Mouse (Mus musculus): ENCODE data around the gene Gm27027. TPM values are rescaled to one million over a fixed set of nuclear protein-coding genes. Genes with fewer than 3 reads are reported as not detected.

Gene Gm27027
- polyA plus RNA-seq, 1 experiment from 2014 or later = not detected

- WGBS = under 1% methylated on average over 31 of the region's 31 CpGs
- Histone ChIP-seq H3K9me3 (ENCODE audit: control insufficient read depth, low read length) (no peaks in the 10 kb centered on the region), H3K4me1 (replicated peaks; ENCODE audit: control insufficient read depth, insufficient read depth, low read length) (peaks cover 3% of the 10 kb centered on the region; the same call in 1 of the 2 replicates), H3K4me2 (replicated peaks; ENCODE audit: low read depth, low read length) (peak overlapping the region; percentile 99), H3K9ac (ENCODE audit: low read depth, low read length) (peak overlapping the region; percentile 58), H3K36me3 (ENCODE audit: control insufficient read depth, insufficient read depth, low read length) (no peaks in the 10 kb centered on the region), H3K27ac (ENCODE audit: low read depth, low read length) (no peak overlapping the region), H3K4me3 (ENCODE audit: low read depth, low read length) (peak overlapping the region; percentile 58), H3K27me3 (ENCODE audit: control insufficient read depth, insufficient read depth, low read length) (peaks cover 36% of the 10 kb centered on the region)
- peak; percentile 32 for ATAC-seq (ENCODE audit: low FRiP score)
- DNase-seq (ENCODE audit: low spot score) = no peak
Measured at GRCm38 (mm10) chr2:93955886-93956285, 40.3 kb downstream of the Gm27027 start.

GRCm38 (mm10) chr2:93954781-93955578, 41.2 kb downstream of the Gm27027 start:
- Histone ChIP-seq H3K9ac (ENCODE audit: low read depth, low read length) (peak overlapping the region; percentile 32; the same call in 1 of the 2 replicates), H3K27ac (ENCODE audit: low read depth, low read length) (no peak overlapping the region), H3K36me3 (ENCODE audit: control insufficient read depth, insufficient read depth, low read length) (no peaks in the 10 kb centered on the region), H3K4me3 (ENCODE audit: low read depth, low read length) (peak overlapping the region; percentile 58), H3K27me3 (ENCODE audit: control insufficient read depth, insufficient read depth, low read length) (peaks cover 36% of the 10 kb centered on the region), H3K4me2 (replicated peaks; ENCODE audit: low read depth, low read length) (peak overlapping the region; percentile 99), H3K4me1 (replicated peaks; ENCODE audit: control insufficient read depth, insufficient read depth, low read length) (peaks cover 3% of the 10 kb centered on the region; the same call in 1 of the 2 replicates), H3K9me3 (ENCODE audit: control insufficient read depth, low read length) (no peaks in the 10 kb centered on the region)
- ATAC-seq (ENCODE audit: low FRiP score) (no peak), DNase-seq (ENCODE audit: low spot score) (peak; percentile 55)
- under 1% methylated on average over 32 of the region's 32 CpGs for WGBS

GRCm38 (mm10) chr2:93953726-93954125, 42.4 kb downstream of the Gm27027 start:
- Histone ChIP-seq H3K4me2 (replicated peaks; ENCODE audit: low read depth, low read length) (no peak overlapping the region), H3K9me3 (ENCODE audit: control insufficient read depth, low read length) (no peaks in the 10 kb centered on the region), H3K27me3 (ENCODE audit: control insufficient read depth, insufficient read depth, low read length) (peaks cover 36% of the 10 kb centered on the region), H3K9ac (ENCODE audit: low read depth, low read length) (no peak overlapping the region), H3K4me3 (ENCODE audit: low read depth, low read length) (no peak overlapping the region), H3K36me3 (ENCODE audit: control insufficient read depth, insufficient read depth, low read length) (no peaks in the 10 kb centered on the region), H3K4me1 (replicated peaks; ENCODE audit: control insufficient read depth, insufficient read depth, low read length) (peaks cover 3% of the 10 kb centered on the region; the same call in 1 of the 2 replicates), H3K27ac (ENCODE audit: low read depth, low read length) (no peak overlapping the region)
- 87% methylated on average over 9 of the region's 9 CpGs for WGBS
- ATAC-seq (ENCODE audit: low FRiP score) (no peak), DNase-seq (ENCODE audit: low spot score) (no peak)

- no peak for DNase-seq (ENCODE audit: low spot score)
- no peak overlapping the region for H3K4me3 ChIP-seq (ENCODE audit: low read depth, low read length)
- H3K4me2 ChIP-seq (replicated peaks; ENCODE audit: low read depth, low read length) = no peak overlapping the region
- no peaks in the 10 kb centered on the region for H3K9me3 ChIP-seq (ENCODE audit: control insufficient read depth, low read length)
- H3K4me1 ChIP-seq (replicated peaks; ENCODE audit: control insufficient read depth, insufficient read depth, low read length) = no peaks in the 10 kb centered on the region
- no peaks in the 10 kb centered on the region for H3K27me3 ChIP-seq (ENCODE audit: control insufficient read depth, insufficient read depth, low read length)
- H3K36me3 ChIP-seq (ENCODE audit: control insufficient read depth, insufficient read depth, low read length) = no peaks in the 10 kb centered on the region
- 66% methylated on average over 5 of the region's 5 CpGs for WGBS
- H3K27ac ChIP-seq (ENCODE audit: low read depth, low read length) = no peak overlapping the region
- no peak for ATAC-seq (ENCODE audit: low FRiP score)
- H3K9ac ChIP-seq (ENCODE audit: low read depth, low read length) = no peak overlapping the region
Measured at GRCm38 (mm10) chr2:93946976-93947375, 49.2 kb downstream of the Gm27027 start.

- Histone ChIP-seq H3K27me3 (ENCODE audit: control insufficient read depth, insufficient read depth, low read length) (no peaks in the 10 kb centered on the region), H3K9ac (ENCODE audit: low read depth, low read length) (no peak overlapping the region), H3K9me3 (ENCODE audit: control insufficient read depth, low read length) (no peaks in the 10 kb centered on the region), H3K4me1 (replicated peaks; ENCODE audit: control insufficient read depth, insufficient read depth, low read length) (no peaks in the 10 kb centered on the region), H3K4me3 (ENCODE audit: low read depth, low read length) (no peak overlapping the region), H3K27ac (ENCODE audit: low read depth, low read length) (no peak overlapping the region), H3K36me3 (ENCODE audit: control insufficient read depth, insufficient read depth, low read length) (no peaks in the 10 kb centered on the region), H3K4me2 (replicated peaks; ENCODE audit: low read depth, low read length) (no peak overlapping the region)
- WGBS = 96% methylated on average over 4 of the region's 4 CpGs
- DNase-seq (ENCODE audit: low spot score) = no peak
- ATAC-seq (ENCODE audit: low FRiP score) = no peak
Measured at GRCm38 (mm10) chr2:93944855-93945254, 51.3 kb downstream of the Gm27027 start.

GRCm38 (mm10) chr2:93944099-93944498, 52.1 kb downstream of the Gm27027 start:
- H3K36me3 ChIP-seq (ENCODE audit: control insufficient read depth, insufficient read depth, low read length) = no peaks in the 10 kb centered on the region
- no peak overlapping the region for H3K27ac ChIP-seq (ENCODE audit: low read depth, low read length)
- no peak overlapping the region for H3K4me2 ChIP-seq (replicated peaks; ENCODE audit: low read depth, low read length)
- H3K4me1 ChIP-seq (replicated peaks; ENCODE audit: control insufficient read depth, insufficient read depth, low read length) = no peaks in the 10 kb centered on the region
- ATAC-seq (ENCODE audit: low FRiP score) = no peak
- no peaks in the 10 kb centered on the region for H3K9me3 ChIP-seq (ENCODE audit: control insufficient read depth, low read length)
- H3K9ac ChIP-seq (ENCODE audit: low read depth, low read length) = no peak overlapping the region
- H3K27me3 ChIP-seq (ENCODE audit: control insufficient read depth, insufficient read depth, low read length) = no peaks in the 10 kb centered on the region
- no peak for DNase-seq (ENCODE audit: low spot score)
- H3K4me3 ChIP-seq (ENCODE audit: low read depth, low read length) = no peak overlapping the region
- WGBS = 88% methylated on average over 2 of the region's 2 CpGs

GRCm38 (mm10) chr2:93941670-93942069, 54.5 kb downstream of the Gm27027 start:
- WGBS = 88% methylated on average over 11 of the region's 11 CpGs
- DNase-seq (ENCODE audit: low spot score) = no peak
- ATAC-seq (ENCODE audit: low FRiP score) = no peak
- Histone ChIP-seq H3K27me3 (ENCODE audit: control insufficient read depth, insufficient read depth, low read length) (no peaks in the 10 kb centered on the region), H3K4me1 (replicated peaks; ENCODE audit: control insufficient read depth, insufficient read depth, low read length) (no peaks in the 10 kb centered on the region), H3K4me2 (replicated peaks; ENCODE audit: low read depth, low read length) (no peak overlapping the region), H3K9me3 (ENCODE audit: control insufficient read depth, low read length) (no peaks in the 10 kb centered on the region), H3K36me3 (ENCODE audit: control insufficient read depth, insufficient read depth, low read length) (no peaks in the 10 kb centered on the region), H3K4me3 (ENCODE audit: low read depth, low read length) (no peak overlapping the region), H3K9ac (ENCODE audit: low read depth, low read length) (no peak overlapping the region), H3K27ac (ENCODE audit: low read depth, low read length) (no peak overlapping the region)

GRCm38 (mm10) chr2:93938534-93938933, 57.6 kb downstream of the Gm27027 start:
- Histone ChIP-seq H3K9me3 (ENCODE audit: control insufficient read depth, low read length) (no peaks in the 10 kb centered on the region), H3K27ac (ENCODE audit: low read depth, low read length) (no peak overlapping the region), H3K4me1 (replicated peaks; ENCODE audit: control insufficient read depth, insufficient read depth, low read length) (no peaks in the 10 kb centered on the region), H3K27me3 (ENCODE audit: control insufficient read depth, insufficient read depth, low read length) (no peaks in the 10 kb centered on the region), H3K36me3 (ENCODE audit: control insufficient read depth, insufficient read depth, low read length) (no peaks in the 10 kb centered on the region), H3K4me2 (replicated peaks; ENCODE audit: low read depth, low read length) (no peak overlapping the region), H3K9ac (ENCODE audit: low read depth, low read length) (no peak overlapping the region), H3K4me3 (ENCODE audit: low read depth, low read length) (no peak overlapping the region)
- no peak for DNase-seq (ENCODE audit: low spot score)
- no peak for ATAC-seq (ENCODE audit: low FRiP score)
- 84% methylated on average over 9 of the region's 9 CpGs for WGBS

- Histone ChIP-seq H3K27me3 (ENCODE audit: control insufficient read depth, insufficient read depth, low read length) (no peaks in the 10 kb centered on the region), H3K36me3 (ENCODE audit: control insufficient read depth, insufficient read depth, low read length) (no peaks in the 10 kb centered on the region), H3K4me1 (replicated peaks; ENCODE audit: control insufficient read depth, insufficient read depth, low read length) (no peaks in the 10 kb centered on the region), H3K4me2 (replicated peaks; ENCODE audit: low read depth, low read length) (no peak overlapping the region), H3K9ac (ENCODE audit: low read depth, low read length) (no peak overlapping the region), H3K4me3 (ENCODE audit: low read depth, low read length) (no peak overlapping the region), H3K9me3 (ENCODE audit: control insufficient read depth, low read length) (no peaks in the 10 kb centered on the region), H3K27ac (ENCODE audit: low read depth, low read length) (no peak overlapping the region)
- WGBS = 90% methylated on average over 10 of the region's 10 CpGs
- DNase-seq (ENCODE audit: low spot score) = no peak
- ATAC-seq (ENCODE audit: low FRiP score) = no peak
Measured at GRCm38 (mm10) chr2:93928866-93929265, 67.3 kb downstream of the Gm27027 start.
